9 mouse cellular contexts compared by ENCODE assay signal in the genomic region with DNA sequence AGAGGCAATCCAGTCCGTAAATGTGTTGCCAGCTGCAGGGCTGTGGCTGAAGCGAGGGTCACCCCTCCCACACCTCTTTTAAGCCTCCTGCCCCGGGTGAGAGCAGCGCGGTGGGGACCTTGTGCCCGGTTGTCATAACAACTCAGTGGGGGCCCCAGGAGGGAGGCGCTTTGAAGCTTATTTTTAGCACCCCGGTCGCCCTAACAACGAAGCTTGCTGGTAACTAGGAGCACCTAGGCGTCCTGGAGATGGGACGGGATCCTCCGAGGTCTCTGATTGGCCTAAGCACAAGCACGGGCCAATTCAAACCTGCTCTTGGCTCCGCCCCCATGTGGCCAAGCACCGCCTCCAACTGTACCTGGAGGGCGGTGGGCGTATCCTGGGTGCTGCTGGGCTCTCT. TPM values are rescaled to one million over a fixed set of nuclear protein-coding genes. Genes with fewer than 3 reads are reported as not detected.
DNase-seq lines count a peak whose midpoint lies in the region; ATAC-seq lines count a peak whose summit lies in the region.
"Had no signal": no experiment of that assay in that cellular context is flagged by ENCODE, and none has a peak within 500 bp of the region (broad histone marks: within the 10 kb centered on the region; RNA-seq: fewer than 3 reads in every experiment).

No protein-coding gene starts in this region.

- peaks cover 7% of the 10 kb centered on the region for H3K4me1 ChIP-seq in heart, embryonic 16.5 days (ENCODE audit: control insufficient read depth, insufficient read depth, low read length)

- no peaks in the 10 kb centered on the region for H3K36me3 ChIP-seq in heart, embryonic 16.5 days (ENCODE audit: control insufficient read depth, insufficient read depth)
- H3K36me3 ChIP-seq: G1E had no signal

- intact Hi-C loops in heart, postnatal 36 days (cut with DNase I): no loop called here
- intact Hi-C loops in left cerebral cortex, postnatal 25 days (cut with DNase I): no loop called here

- no peaks in the 10 kb centered on the region for H3K9me3 ChIP-seq in heart, embryonic 16.5 days (replicated peaks; ENCODE audit: control insufficient read depth, low read length)
- H3K9me3 ChIP-seq: G1E had no signal

- ATAC-seq in heart, embryonic 16.5 days (replicated peaks; ENCODE audit: extremely low read depth, insufficient read depth, low FRiP score): peak; percentile 20; the same call in 1 of the 2 replicates
- ATAC-seq in megakaryocyte, adult 5-6 weeks (ENCODE audit: poor library complexity, severe bottlenecking): no peak

- DNase-seq in heart, postnatal 36 days: no peak
- peak; percentile 87 for DNase-seq in brain, adult 2 months (ENCODE audit: low read depth, low spot score)
- peak; percentile 48 to 74 for DNase-seq in frontal cortex, postnatal 14 days (ENCODE audit: low spot score in 2 of 2)
- DNase-seq in left cerebral cortex, postnatal 25 days (ENCODE audit: low spot score in 2 of 2): peak; percentile 56 to 60
- peak; percentile 73 for DNase-seq in retina, postnatal 1 day
- no peak for DNase-seq in yolk sac, embryonic 10.5 days (ENCODE audit: low spot score)

- 4% methylated on average over 18 of the region's 18 CpGs for WGBS in heart, embryonic 16.5 days

- no peak overlapping the region for H3K27ac ChIP-seq in heart, embryonic 16.5 days (ENCODE audit: low read length)

- peaks cover 6% of the 10 kb centered on the region; the same call in 1 of the 2 replicates for H3K27me3 ChIP-seq in heart, embryonic 16.5 days (ENCODE audit: control insufficient read depth, insufficient read depth, low read length)

- H3K4me3 ChIP-seq in heart, embryonic 16.5 days (ENCODE audit: low read length): no peak overlapping the region

- H3K4me2 ChIP-seq in heart, embryonic 16.5 days (ENCODE audit: low read depth, low read length): peak overlapping the region; percentile 18; the same call in 1 of the 2 replicates

- H3K9ac ChIP-seq in heart, embryonic 16.5 days (ENCODE audit: low read length): no peak overlapping the region

RNA-seq across cellular contexts. Expression of a gene that starts 19.6 kb away (rescaled TPM):
- 0.12 and 0.21 TPM in 2 replicates for polyA plus RNA-seq in heart, embryonic 16.5 days (2015; fragmentation: Nextera tagmentation; extraction: Ambion mirVana)
- not detected for total RNA-seq in heart, postnatal 36 days (2021)
- 10 to 100 TPM; 59.0 to 73.8 TPM for total RNA-seq in left cerebral cortex, postnatal 25 days (2021)
- total RNA-seq in megakaryocyte, adult 5-6 weeks (2015): not detected in 2 replicates
- total RNA-seq in megakaryocyte, adult 5-6 weeks (2017): not detected in 2 replicates
- total RNA-seq: G1E had no signal
- polyA plus RNA-seq: G1E had no signal

RNA-seq across cellular contexts. Expression of a gene that starts 32.2 kb away (rescaled TPM):
- 0.74 and 0.85 TPM in 2 replicates for polyA plus RNA-seq in heart, embryonic 16.5 days (2015; fragmentation: Nextera tagmentation; extraction: Ambion mirVana)
- 1 to 10 TPM; 4.6 to 7.4 TPM for total RNA-seq in heart, postnatal 36 days (2021)
- 1 to 10 TPM in 1 of 2 experiments, under 1 TPM in 1; 0.55 to 1.0 TPM for total RNA-seq in left cerebral cortex, postnatal 25 days (2021)
- 6.1 and 6.4 TPM in 2 replicates for total RNA-seq in megakaryocyte, adult 5-6 weeks (2015)
- 2.5 and 5.7 TPM in 2 replicates for total RNA-seq in megakaryocyte, adult 5-6 weeks (2017)

RNA-seq across cellular contexts. Expression of a gene that starts 35.4 kb away (rescaled TPM):
- polyA plus RNA-seq in heart, embryonic 16.5 days (2015; fragmentation: Nextera tagmentation; extraction: Ambion mirVana): not detected in 2 replicates
- not detected for total RNA-seq in heart, postnatal 36 days (2021)
- total RNA-seq in left cerebral cortex, postnatal 25 days (2021): under 1 TPM; 0.34 to 0.69 TPM
- not detected in 2 replicates for total RNA-seq in megakaryocyte, adult 5-6 weeks (2015)
- total RNA-seq in megakaryocyte, adult 5-6 weeks (2017): not detected in 2 replicates
- polyA plus RNA-seq: G1E had no signal

Comparison
In these comparisons a context has a peak if more than half of its experiments do, and no peak if none do; other contexts are left out.
1. DNase-seq: peak in brain, adult 2 months (single experiment), frontal cortex, postnatal 14 days (2 of 2), left cerebral cortex, postnatal 25 days (2 of 2) and retina, postnatal 1 day (single experiment); none in heart, postnatal 36 days (0 of 2) and yolk sac, embryonic 10.5 days (single experiment).
2. RNA of a gene that starts 19.6 kb away (total RNA-seq): 59.0 to 73.8 TPM in left cerebral cortex, postnatal 25 days; not detected in heart, postnatal 36 days and not detected in megakaryocyte, adult 5-6 weeks; every median in the first group is over 10 times any median in the second.